Mouse (Mus musculus) midbrain, embryonic 15.5 days (tissue): ENCODE measurements around the gene Plekho1. TPM values are rescaled to one million over a fixed set of nuclear protein-coding genes. Genes with fewer than 3 reads are reported as not detected.
"Not testable (repeated sequence)": the region's sequence is repeated elsewhere in the genome, so short reads cannot be mapped to it uniquely, and the experiment has no call there.

Source experiments
- ATAC-seq: fragments of 200-750 bp; cut with Nextera tagmentation; replicated peaks from 2 replicates; pipeline ENCODE4 v1.8.0; 2017; ENCODE audit warnings: moderate TSS enrichment
- H3K27ac ChIP-seq: fragments of 300-500 bp; sonication (generic); 2 replicates; pipeline ENCODE4 v1.5.1; 2015; ENCODE audit warnings: mild to moderate bottlenecking, inconsistent platforms
- H3K27me3 ChIP-seq: fragments of 300-500 bp; sonication (generic); replicated peaks from 2 replicates; pipeline ENCODE4 v1.6.1; 2015; ENCODE audit warnings: inconsistent platforms
- H3K36me3 ChIP-seq: fragments of 300-500 bp; sonication (generic); replicated peaks from 2 replicates; pipeline ENCODE4 v1.6.1; 2015; ENCODE audit warnings: inconsistent platforms
- H3K4me1 ChIP-seq: fragments of 300-500 bp; sonication (generic); 2 replicates; pipeline ENCODE4 v1.6.1; 2015; ENCODE audit warnings: inconsistent platforms
- H3K4me2 ChIP-seq: fragments of 300-500 bp; sonication (generic); 2 replicates; pipeline ENCODE4 v1.6.1; 2015; ENCODE audit warnings: inconsistent platforms, mild to moderate bottlenecking, moderate library complexity
- H3K4me3 ChIP-seq: fragments of 300-500 bp; sonication (generic); 2 replicates; pipeline ENCODE4 v1.5.1; 2015; ENCODE audit warnings: mild to moderate bottlenecking, inconsistent platforms
- H3K9ac ChIP-seq: fragments of 300-500 bp; sonication (generic); 2 replicates; pipeline ENCODE4 v1.6.1; 2015; ENCODE audit warnings: mild to moderate bottlenecking, inconsistent platforms
- H3K9me3 ChIP-seq: fragments of 300-500 bp; sonication (generic); 2 replicates; pipeline ENCODE4 v1.6.1; 2016; ENCODE audit warnings: inconsistent platforms
- WGBS: fragments of 180-500 bp; shearing (Covaris S2); methylation state at CpG from one replicate; pipeline ENCODE4 v1.1.7; 2015; ENCODE audit warnings: mixed read lengths; 5-methylcytosine and 5-hydroxymethylcytosine counted together
- polyA plus RNA-seq: library from polyadenylated mRNA; unstranded; fragments of >200 nt; fragmentation: Nextera tagmentation; extraction: Ambion mirVana; gene quantifications from 2 replicates; pipeline ENCODE4 v1.2.1, GENCODE M21; 2015

The Plekho1 gene
- polyA plus RNA-seq, 1 experiment from 2014 or later = 59.3 TPM

GRCm38 (mm10) chr3:95988138-95988537 is 7.7 kb downstream of the Plekho1 start:
- WGBS = 83% methylated on average over 1 of the region's 1 CpGs
- Histone ChIP-seq H3K4me3 (no peak overlapping the region), H3K27ac (no peak overlapping the region), H3K9me3 (no peaks in the 10 kb centered on the region), H3K4me1 (peaks cover 36% of the 10 kb centered on the region), H3K9ac (no peak overlapping the region), H3K36me3 (peaks cover 34% of the 10 kb centered on the region), H3K27me3 (no peaks in the 10 kb centered on the region), H3K4me2 (no peak overlapping the region)
- ATAC-seq = no peak

GRCm38 (mm10) chr3:95987386-95988110 is 8.3 kb downstream of the Plekho1 start:
- no peak overlapping the region for H3K4me3 ChIP-seq
- WGBS = 81% methylated on average over 6 of the region's 6 CpGs

GRCm38 (mm10) chr3:95986984-95987383 is 8.8 kb downstream of the Plekho1 start:
- Histone ChIP-seq H3K27ac (0 out of 2 replicates have a peak overlapping the region, but pooled peaks have one; percentile 90), H3K9me3 (no peaks in the 10 kb centered on the region)
- no peak for ATAC-seq

More at GRCm38 (mm10) chr3:95987386-95988110, 8.3 kb downstream of the Plekho1 start:
- Histone ChIP-seq H3K27me3 (no peaks in the 10 kb centered on the region), H3K4me2 (no peak overlapping the region), H3K36me3 (peaks cover 34% of the 10 kb centered on the region), H3K27ac (no peak overlapping the region), H3K4me1 (peaks cover 31% of the 10 kb centered on the region), H3K9ac (no peak overlapping the region), H3K9me3 (no peaks in the 10 kb centered on the region)
- ATAC-seq = no peak

GRCm38 (mm10) chr3:95986001-95986622 is 9.7 kb downstream of the Plekho1 start:
- Histone ChIP-seq H3K36me3 (peaks cover 30% of the 10 kb centered on the region), H3K9me3 (no peaks in the 10 kb centered on the region), H3K4me2 (peak overlapping the region; percentile 46), H3K4me3 (peak overlapping the region; percentile 12), H3K27me3 (no peaks in the 10 kb centered on the region), H3K27ac (peak overlapping the region; percentile 90), H3K4me1 (peaks cover 25% of the 10 kb centered on the region), H3K9ac (peak overlapping the region; percentile 33; the same call in 1 of the 2 replicates)
- peak; percentile 9; the same call in 1 of the 2 replicates for ATAC-seq
- 3% methylated on average over 21 of the region's 21 CpGs for WGBS

More at GRCm38 (mm10) chr3:95986984-95987383, 8.8 kb downstream of the Plekho1 start:
- WGBS = 71% methylated on average over 4 of the region's 4 CpGs
- H3K4me1 ChIP-seq = peaks cover 26% of the 10 kb centered on the region
- H3K9ac ChIP-seq = no peak overlapping the region
- no peak overlapping the region for H3K4me3 ChIP-seq
- no peak overlapping the region for H3K4me2 ChIP-seq
- peaks cover 34% of the 10 kb centered on the region for H3K36me3 ChIP-seq
- no peaks in the 10 kb centered on the region for H3K27me3 ChIP-seq

- H3K4me1 ChIP-seq = peaks cover 25% of the 10 kb centered on the region
- whole genome bisulfite sequencing = 4% methylated on average over 12 of the region's 12 CpGs
- peak overlapping the region; percentile 12 for H3K4me3 ChIP-seq
- peak overlapping the region; percentile 33 for H3K9ac ChIP-seq
- ATAC-seq = peak; percentile 93
- no peaks in the 10 kb centered on the region for H3K9me3 ChIP-seq
- peaks cover 22% of the 10 kb centered on the region for H3K36me3 ChIP-seq
- peak overlapping the region; percentile 46 for H3K4me2 ChIP-seq
- peak overlapping the region; percentile 90 for H3K27ac ChIP-seq
- no peaks in the 10 kb centered on the region for H3K27me3 ChIP-seq
Measured at GRCm38 (mm10) chr3:95985209-95986000, 10.4 kb downstream of the Plekho1 start.

GRCm38 (mm10) chr3:95982129-95982528 is 13.7 kb downstream of the Plekho1 start:
- Histone ChIP-seq H3K4me1 (peaks cover 25% of the 10 kb centered on the region), H3K4me2 (no peak overlapping the region), H3K36me3 (no peaks in the 10 kb centered on the region), H3K27me3 (no peaks in the 10 kb centered on the region), H3K9me3 (no peaks in the 10 kb centered on the region), H3K4me3 (no peak overlapping the region), H3K27ac (no peak overlapping the region), H3K9ac (no peak overlapping the region)
- ATAC-seq = no peak
- WGBS = 95% methylated on average over 4 of the region's 4 CpGs

GRCm38 (mm10) chr3:95980276-95980970 is 15.4 kb downstream of the Plekho1 start:
- no peaks in the 10 kb centered on the region for H3K27me3 ChIP-seq
- 85% methylated on average over 12 of the region's 12 CpGs for WGBS
- ATAC-seq = no peak

GRCm38 (mm10) chr3:95978265-95978664 is 17.5 kb downstream of the Plekho1 start:
- WGBS = 72% methylated on average over 9 of the region's 9 CpGs
- ATAC-seq = no peak
- peaks cover 3% of the 10 kb centered on the region for H3K4me1 ChIP-seq
- H3K27me3 ChIP-seq = 0 out of 2 replicates have a peak, but pooled peaks cover 4% of the 10 kb centered on the region
- H3K9ac ChIP-seq = no peak overlapping the region
- no peak overlapping the region for H3K4me3 ChIP-seq
- no peak overlapping the region for H3K4me2 ChIP-seq
- H3K27ac ChIP-seq = no peak overlapping the region
- H3K36me3 ChIP-seq = no peaks in the 10 kb centered on the region
- no peaks in the 10 kb centered on the region for H3K9me3 ChIP-seq

More at GRCm38 (mm10) chr3:95980276-95980970, 15.4 kb downstream of the Plekho1 start:
- no peaks in the 10 kb centered on the region for H3K9me3 ChIP-seq
- H3K4me2 ChIP-seq = no peak overlapping the region
- H3K4me1 ChIP-seq = peaks cover 9% of the 10 kb centered on the region
- H3K4me3 ChIP-seq = no peak overlapping the region
- no peak overlapping the region for H3K27ac ChIP-seq
- no peaks in the 10 kb centered on the region for H3K36me3 ChIP-seq
- no peak overlapping the region for H3K9ac ChIP-seq

GRCm38 (mm10) chr3:95977587-95977986 is 18.2 kb downstream of the Plekho1 start:
- not testable (repeated sequence) for H3K9me3 ChIP-seq, H3K4me3 ChIP-seq, H3K4me2 ChIP-seq, H3K9ac ChIP-seq, H3K36me3 ChIP-seq, H3K27me3 ChIP-seq, ATAC-seq, H3K4me1 ChIP-seq, H3K27ac ChIP-seq
- 95% methylated on average over 7 of the region's 7 CpGs for WGBS

GRCm38 (mm10) chr3:95977079-95977478 is 18.7 kb downstream of the Plekho1 start:
- Histone ChIP-seq H3K27ac (no peak overlapping the region), H3K4me3 (no peak overlapping the region), H3K36me3 (no peaks in the 10 kb centered on the region), H3K4me1 (peaks cover 10% of the 10 kb centered on the region), H3K27me3 (0 out of 2 replicates have a peak, but pooled peaks cover 4% of the 10 kb centered on the region), H3K9ac (no peak overlapping the region), H3K4me2 (no peak overlapping the region), H3K9me3 (no peaks in the 10 kb centered on the region)
- 51% methylated on average over 3 of the region's 3 CpGs for WGBS
- ATAC-seq = no peak

- peak; percentile 86 for ATAC-seq
- peaks cover 4% of the 10 kb centered on the region; the same call in 1 of the 2 replicates for H3K27me3 ChIP-seq
- H3K9ac ChIP-seq = peak overlapping the region; percentile 42
- H3K9me3 ChIP-seq = no peaks in the 10 kb centered on the region
- peak overlapping the region; percentile 71 for H3K4me2 ChIP-seq
- H3K27ac ChIP-seq = peak overlapping the region; percentile 70
- no peaks in the 10 kb centered on the region for H3K36me3 ChIP-seq
- H3K4me1 ChIP-seq = peaks cover 10% of the 10 kb centered on the region
- WGBS = 3% methylated on average over 34 of the region's 34 CpGs
- peak overlapping the region; percentile 31 for H3K4me3 ChIP-seq
Measured at GRCm38 (mm10) chr3:95972873-95973634, 22.7 kb downstream of the Plekho1 start.
